Mouse (Mus musculus) heart, postnatal 0 days (tissue): ENCODE data around the gene Gm11492.

Experiments
- CTCF ChIP-seq: IDR thresholded peaks from 2 replicates; pipeline ENCODE4 v1.5.1; 2016; ENCODE audit warnings: antibody characterized with exemption, control low read depth, low read depth
- EP300 ChIP-seq: IDR thresholded peaks from 2 replicates; pipeline ENCODE4 v1.6.1; 2016; ENCODE audit warnings: antibody characterized with exemption, low read depth

GRCm38 (mm10) chr11:87615952-87616351 lies 49.5 kb downstream of the Gm11492 start:
- no peak for TF ChIP-seq CTCF
- no peak for TF ChIP-seq EP300
